8 mouse cellular contexts compared by ENCODE assay signal in genomic region chr9:80351678-80352331, GRCm38 (mm10).
DNase-seq lines count a peak whose midpoint lies in the region; ATAC-seq and TF ChIP-seq lines count a peak whose summit lies in the region.

No protein-coding gene starts in this region.

- no peak overlapping the region for H3K27ac ChIP-seq in lung, postnatal 0 days (ENCODE audit: low read length)
- no peak overlapping the region for H3K27ac ChIP-seq in limb, embryonic 12.5 days
- H3K27ac ChIP-seq in small intestine, adult 2 months (ENCODE audit: insufficient read depth, low read depth, low read length) = no peak overlapping the region

- H3K36me3 ChIP-seq in lung, postnatal 0 days (ENCODE audit: insufficient read depth, low read length) = no peaks in the 10 kb centered on the region
- no peaks in the 10 kb centered on the region for H3K36me3 ChIP-seq in limb, embryonic 12.5 days
- no peaks in the 10 kb centered on the region for H3K36me3 ChIP-seq in small intestine, adult 2 months (ENCODE audit: control insufficient read depth, insufficient read depth, low read length)

- peak overlapping the region; percentile 17; the same call in 1 of the 2 replicates for H3K4me3 ChIP-seq in lung, postnatal 0 days (ENCODE audit: low read depth, low read length)
- no peak overlapping the region for H3K4me3 ChIP-seq in limb, embryonic 12.5 days (replicated peaks)
- peak overlapping the region; percentile 31 for H3K4me3 ChIP-seq in small intestine, adult 2 months (ENCODE audit: low read depth, low read length)

- H3K27me3 ChIP-seq in lung, postnatal 0 days (replicated peaks; ENCODE audit: insufficient read depth, low read length) = no peaks in the 10 kb centered on the region
- H3K27me3 ChIP-seq in limb, embryonic 12.5 days = no peaks in the 10 kb centered on the region; the same call in 1 of the 2 replicates
- H3K27me3 ChIP-seq in small intestine, adult 2 months (ENCODE audit: control insufficient read depth, insufficient read depth, low read length) = no peaks in the 10 kb centered on the region; the same call in 1 of the 2 replicates

- no peak for ATAC-seq in lung, postnatal 0 days
- no peak for ATAC-seq in limb, embryonic 12.5 days (ENCODE audit: insufficient number of reproducible peaks, insufficient read depth, low FRiP score, low TSS enrichment, low read depth)

- no peak for TF ChIP-seq EP300 in lung, postnatal 0 days (IDR thresholded peaks at IDR 0.05)

- peak; percentile 9 for DNase-seq in cerebellum, adult 18-20 months
- no peak for DNase-seq in cerebellum, adult 9-10 months
- DNase-seq in lung, postnatal 0 days (ENCODE audit: low spot score) = no peak
- DNase-seq in lung, postnatal 4 days = no peak
- DNase-seq in thymus, postnatal 4 days = no peak
- DNase-seq in kidney, postnatal 10 days = no peak

- no peak for TF ChIP-seq CTCF in lung, postnatal 0 days (IDR thresholded peaks at IDR 0.05)
- no peak for TF ChIP-seq CTCF in small intestine, adult 2 months (IDR thresholded peaks at IDR 0.05; ENCODE audit: extremely low read depth, insufficient read length, insufficient replicate concordance, low read depth, low read length)

- WGBS in lung, postnatal 0 days = 38% methylated on average over 20 of the region's 20 CpGs
- 34% methylated on average over 20 of the region's 20 CpGs for WGBS in limb, embryonic 12.5 days
- 56% methylated on average over 20 of the region's 20 CpGs for WGBS in small intestine, adult 2 months

- peak overlapping the region; percentile 48 for H3K4me2 ChIP-seq in lung, postnatal 0 days (replicated peaks; ENCODE audit: low read depth, low read length)
- peak overlapping the region; percentile 45 for H3K4me2 ChIP-seq in limb, embryonic 12.5 days

- TF ChIP-seq POLR2A in small intestine, adult 2 months (IDR thresholded peaks at IDR 0.05; ENCODE audit: low read depth, low read length) = no peak

- no peak overlapping the region for H3K9ac ChIP-seq in lung, postnatal 0 days (replicated peaks; ENCODE audit: low read depth)
- no peak overlapping the region for H3K9ac ChIP-seq in limb, embryonic 12.5 days (replicated peaks)

- H3K4me1 ChIP-seq in lung, postnatal 0 days (ENCODE audit: insufficient read depth, low read depth, low read length) = no peaks in the 10 kb centered on the region
- 0 out of 2 replicates have a peak, but pooled peaks cover 3% of the 10 kb centered on the region for H3K4me1 ChIP-seq in limb, embryonic 12.5 days (replicated peaks)
- H3K4me1 ChIP-seq in small intestine, adult 2 months (ENCODE audit: control insufficient read depth, insufficient read depth, insufficient read length, low read length) = no peaks in the 10 kb centered on the region

- H3K9me3 ChIP-seq in lung, postnatal 0 days (ENCODE audit: low read length) = no peaks in the 10 kb centered on the region
- H3K9me3 ChIP-seq in limb, embryonic 12.5 days = no peaks in the 10 kb centered on the region

Comparison
In these comparisons a context has a peak if more than half of its experiments do, and no peak if none do; other contexts are left out.
1. DNase-seq: peak in cerebellum, adult 18-20 months (2 of 2); none in cerebellum, adult 9-10 months (single experiment), lung, postnatal 0 days (single experiment), lung, postnatal 4 days (0 of 2), thymus, postnatal 4 days (single experiment) and kidney, postnatal 10 days (single experiment).